Mouse (Mus musculus) T-helper 1 cell (primary cell): Measurements from ENCODE around the gene Myo1g.

Experiments used
- in situ Hi-C: fragments of 300-600 bp; cut with MboI, MseI; formaldehyde crosslinking; loops from one replicate; pipeline ENCODE4 v1.15.1; 2025; ENCODE audit warnings: high pct_unique_total_duplicates

The Myo1g gene

DNA sequence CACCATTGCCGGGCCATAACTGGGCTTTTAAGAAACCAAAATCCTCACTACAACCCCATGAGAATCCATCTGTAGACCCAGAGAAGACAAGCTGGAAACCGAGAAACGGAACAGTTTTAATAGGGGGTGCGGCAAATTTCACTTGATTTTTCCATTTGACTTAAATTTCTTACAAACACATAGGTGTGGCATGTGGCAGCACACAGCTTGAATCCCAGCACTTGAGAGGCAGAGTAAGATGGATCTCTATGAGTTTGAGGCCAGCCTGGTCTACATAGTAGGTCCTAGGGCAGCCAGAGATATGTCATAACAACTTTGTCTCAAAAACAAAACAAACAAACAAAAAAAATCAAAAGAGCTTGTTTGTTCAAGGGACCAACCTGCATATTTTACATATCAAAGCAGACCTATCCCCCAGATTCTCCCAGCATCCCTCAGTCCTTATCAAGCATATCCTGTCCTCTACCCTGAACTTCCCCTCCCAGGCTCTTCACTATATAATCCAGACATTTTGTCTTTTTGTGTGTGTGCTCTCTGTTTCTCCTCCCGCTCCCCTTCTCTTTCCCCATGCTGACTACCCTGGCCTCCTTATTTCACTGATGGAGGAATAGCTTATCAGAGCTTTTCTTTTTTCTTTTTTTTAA, 32.6 kb downstream of the Myo1g start:
- in situ Hi-C loops: no loop called here

DNA sequence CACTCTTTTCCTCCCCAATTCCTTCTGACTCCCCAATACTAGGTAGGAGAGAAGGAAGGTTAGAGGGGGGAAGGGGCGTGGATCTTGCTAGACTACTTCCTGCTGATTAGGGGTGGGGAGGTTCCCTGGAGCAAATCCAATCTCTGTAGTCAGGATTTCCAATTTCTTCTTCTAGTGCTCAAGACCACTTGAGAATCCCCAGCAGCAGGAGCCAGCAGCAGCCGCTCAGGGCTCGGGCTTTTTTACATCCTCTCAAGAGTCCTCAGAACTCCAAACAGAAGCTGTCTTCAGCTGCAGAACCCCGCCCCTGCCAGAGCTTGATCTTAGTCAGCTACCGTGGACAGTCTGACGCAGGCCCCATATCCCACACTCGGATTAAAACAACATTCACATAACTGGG, 33.3 kb downstream of the Myo1g start:
- in situ Hi-C loops: no loop called here

DNA sequence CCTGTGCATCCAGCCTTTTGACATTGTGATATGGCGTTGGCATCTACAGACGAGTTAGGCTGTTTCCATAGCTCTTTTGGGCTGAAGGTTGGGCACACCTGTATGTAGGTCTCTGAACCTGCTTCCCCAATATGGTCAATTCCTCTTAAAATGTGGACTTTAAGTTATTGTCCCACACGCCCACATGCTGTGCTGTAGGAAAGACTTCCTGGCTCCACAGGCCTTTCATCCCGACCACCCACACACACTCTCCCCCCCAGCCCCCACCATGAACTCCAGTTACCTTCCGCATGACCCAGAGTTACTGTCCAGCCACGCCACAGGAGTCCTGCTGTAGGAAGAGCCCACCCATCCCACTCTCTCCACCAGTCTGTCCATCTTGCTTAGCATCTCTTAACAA, 33.8 kb downstream of the Myo1g start:
- in situ Hi-C loops: no loop called here

DNA sequence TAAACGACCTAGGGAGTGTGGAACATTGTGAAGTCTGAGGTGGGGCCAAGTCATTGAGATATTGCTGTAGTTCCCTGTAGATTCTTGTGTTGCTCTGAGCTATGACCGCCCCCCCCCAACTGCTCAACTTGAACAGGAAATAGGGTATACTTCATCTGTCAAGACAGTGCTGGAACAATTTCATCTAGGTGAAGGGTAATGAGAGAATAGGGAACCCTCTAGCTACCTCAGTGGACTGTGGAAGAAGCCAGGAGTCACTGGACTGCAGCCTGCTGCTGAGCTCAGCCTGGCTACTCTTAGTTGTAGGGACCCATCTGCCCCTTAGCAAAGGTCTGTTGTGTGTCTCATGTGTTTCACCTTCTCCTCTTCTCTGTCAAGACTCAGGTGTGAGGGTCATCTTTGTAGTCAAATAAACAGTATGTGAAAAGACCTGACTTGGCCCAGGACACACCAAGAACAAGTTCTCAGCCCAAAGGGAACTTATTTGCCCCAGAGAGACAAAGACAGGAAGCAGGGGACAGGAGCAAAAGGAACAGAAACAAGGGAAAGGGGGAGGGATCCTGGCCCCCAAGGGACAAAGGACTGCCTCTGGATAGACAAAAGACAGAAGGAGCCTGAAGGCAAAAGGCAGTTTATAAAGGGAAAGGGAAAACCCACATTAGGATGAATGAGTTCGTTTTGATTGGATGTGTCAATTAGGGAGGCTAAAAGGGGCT, 36.4 kb downstream of the Myo1g start:
- in situ Hi-C loops: no loop called here

DNA sequence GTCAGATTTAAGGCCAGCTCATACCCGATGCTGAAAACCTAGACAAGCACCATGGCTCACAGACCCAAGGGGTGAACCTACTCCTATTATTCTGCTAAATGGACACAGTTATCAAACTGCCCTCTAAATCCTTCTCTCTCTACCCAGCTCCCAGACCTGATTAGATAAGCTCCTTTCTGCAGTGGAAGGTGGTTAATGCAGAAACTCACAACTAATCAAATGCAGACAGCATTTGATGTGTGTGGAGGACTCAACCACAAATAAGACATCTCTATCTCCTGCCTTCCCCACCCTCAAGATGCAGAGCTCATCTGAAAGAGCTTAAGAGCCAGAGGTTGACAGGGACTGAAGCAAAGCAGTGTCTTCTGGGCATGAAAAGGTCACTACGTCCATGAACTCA, 37.7 kb downstream of the Myo1g start:
- in situ Hi-C loops: no loop called here

DNA sequence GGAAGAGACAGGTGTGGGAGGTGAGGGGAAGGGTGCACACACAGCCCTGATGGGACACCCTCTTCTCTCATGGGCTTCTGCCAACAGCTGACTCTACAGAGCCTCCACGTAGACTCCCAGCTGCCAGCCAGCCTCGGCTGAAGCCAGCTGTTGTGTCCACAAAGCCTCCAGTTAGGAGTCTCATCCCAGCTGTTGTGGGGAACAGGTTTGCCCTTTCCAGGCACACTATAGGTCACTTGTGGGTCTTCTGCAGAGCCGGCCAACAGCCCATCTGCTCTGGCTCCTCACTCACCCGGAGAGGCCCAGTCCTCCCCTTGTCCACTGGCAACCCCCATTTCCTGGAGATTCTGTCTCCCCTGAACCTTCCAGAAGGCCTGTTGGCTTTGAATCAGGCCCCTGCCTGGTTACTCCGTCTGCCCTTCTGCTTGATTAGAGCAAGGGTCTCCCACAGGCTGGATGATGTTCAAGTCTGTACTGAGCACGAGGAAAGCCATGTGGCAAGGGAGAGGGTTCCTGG, 39.0 kb downstream of the Myo1g start:
- in situ Hi-C loops: no loop called here

DNA sequence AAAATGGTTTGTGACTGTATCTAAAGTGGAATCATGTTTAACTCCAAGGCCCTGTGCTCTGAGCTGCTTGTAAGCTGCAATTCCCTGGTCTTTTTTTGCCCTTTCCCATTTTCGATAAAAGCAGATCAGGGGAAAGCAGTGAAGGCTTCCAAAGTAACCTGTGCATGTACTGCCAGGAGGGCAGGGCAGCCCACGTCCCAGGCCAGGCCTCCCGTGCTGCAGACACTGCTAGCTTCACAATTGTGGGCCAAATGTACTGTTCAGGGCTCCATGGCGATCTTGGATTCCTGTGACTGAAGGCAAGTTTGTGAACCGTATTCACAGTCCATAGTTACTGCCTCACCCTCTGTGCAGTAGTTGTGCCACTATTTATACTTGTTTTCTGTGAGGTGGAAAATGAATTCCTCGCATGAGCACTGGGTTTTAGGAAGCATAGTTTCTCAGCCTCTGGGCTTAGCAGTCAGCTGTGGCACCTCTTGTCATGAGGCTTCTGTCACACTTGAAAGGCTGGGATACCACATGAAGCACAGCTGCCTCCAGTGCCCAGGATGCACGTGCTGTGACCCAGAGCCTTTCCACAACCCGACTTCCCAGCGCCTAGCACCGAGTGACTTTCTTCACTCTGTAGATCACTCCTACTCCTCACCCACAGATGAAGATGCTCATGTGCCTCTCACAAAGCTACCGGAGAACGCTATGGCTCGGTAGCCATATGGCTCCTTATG, 39.9 kb downstream of the Myo1g start:
- in situ Hi-C loops: no loop called here

DNA sequence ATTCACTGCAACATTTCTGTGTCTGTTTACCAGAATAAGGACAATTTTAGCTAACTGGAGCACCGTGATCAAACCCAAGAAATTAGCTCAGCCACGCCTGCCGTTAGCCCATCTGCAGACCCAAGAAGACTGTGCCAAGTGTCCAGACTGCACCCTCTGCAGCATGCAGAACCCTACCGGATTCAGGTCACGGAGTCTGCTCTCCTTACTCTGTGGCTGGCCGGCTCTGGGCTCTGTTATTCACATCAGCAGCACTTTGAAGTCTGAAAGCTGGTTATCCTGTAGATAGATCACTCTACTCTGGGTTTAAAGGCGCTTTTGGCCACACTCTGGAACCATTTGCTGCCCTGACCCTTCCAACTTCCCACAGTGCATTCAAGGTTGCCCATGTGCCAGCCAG, 40.6 kb downstream of the Myo1g start:
- in situ Hi-C loops: no loop called here

DNA sequence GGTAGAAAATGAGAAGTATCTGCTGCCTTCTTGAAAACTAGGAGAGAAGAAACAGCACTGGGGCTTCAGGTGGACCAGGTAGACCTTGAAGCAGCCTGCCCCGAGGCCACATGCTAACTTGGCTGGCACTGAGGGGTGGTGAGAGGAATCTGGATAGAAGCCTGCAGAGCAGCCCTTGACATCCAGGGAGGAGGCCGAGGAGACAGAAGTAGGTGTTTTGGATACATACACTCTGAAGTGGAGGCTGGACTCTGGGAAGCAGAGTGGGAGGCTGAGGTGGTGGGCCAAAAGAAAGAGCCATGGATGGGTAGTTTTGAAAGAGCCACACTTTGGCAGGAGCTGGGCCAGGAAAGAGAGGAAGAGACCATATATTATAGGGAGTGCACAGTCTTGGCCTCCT, 41.5 kb downstream of the Myo1g start:
- in situ Hi-C loops: no loop called here

DNA sequence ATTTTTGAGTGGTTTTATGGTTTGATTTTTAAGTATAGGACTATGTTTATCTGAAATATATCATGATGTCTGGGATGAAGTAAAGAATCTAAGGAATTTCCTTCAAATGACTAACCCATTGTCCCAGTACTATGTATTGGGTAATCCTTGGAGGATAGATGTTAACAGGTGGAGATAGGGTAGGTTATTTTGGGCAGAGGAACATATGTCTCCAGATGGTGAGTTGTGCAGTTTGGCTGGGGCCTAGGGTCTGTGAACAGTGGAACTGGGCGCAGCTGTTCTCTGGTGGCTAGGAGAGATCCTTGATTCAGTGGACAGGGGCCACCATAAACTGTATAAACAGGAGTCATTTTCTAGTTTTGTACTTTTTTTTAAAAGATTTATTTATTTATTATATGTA, 43.4 kb downstream of the Myo1g start:
- in situ Hi-C loops: no loop called here

DNA sequence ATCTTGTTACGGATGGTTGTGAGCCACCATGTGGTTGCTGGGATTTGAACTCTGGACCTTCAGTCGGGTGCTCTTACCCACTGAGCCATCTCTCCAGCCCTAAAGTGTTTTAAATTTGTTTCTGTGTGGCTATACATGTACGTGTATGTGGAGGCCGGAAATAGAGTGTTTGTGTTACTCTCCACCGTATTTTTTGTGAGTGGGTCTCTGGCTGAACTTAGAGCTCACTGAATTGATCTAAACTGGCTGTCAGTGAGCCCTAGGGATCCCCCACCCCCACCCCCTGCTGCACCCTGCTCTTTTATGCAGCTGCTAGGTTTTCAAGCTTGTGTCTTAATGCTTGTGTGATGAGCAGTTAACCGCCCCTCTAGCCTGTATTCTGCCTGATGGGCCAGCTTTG, 43.9 kb downstream of the Myo1g start:
- in situ Hi-C loops: no loop called here

DNA sequence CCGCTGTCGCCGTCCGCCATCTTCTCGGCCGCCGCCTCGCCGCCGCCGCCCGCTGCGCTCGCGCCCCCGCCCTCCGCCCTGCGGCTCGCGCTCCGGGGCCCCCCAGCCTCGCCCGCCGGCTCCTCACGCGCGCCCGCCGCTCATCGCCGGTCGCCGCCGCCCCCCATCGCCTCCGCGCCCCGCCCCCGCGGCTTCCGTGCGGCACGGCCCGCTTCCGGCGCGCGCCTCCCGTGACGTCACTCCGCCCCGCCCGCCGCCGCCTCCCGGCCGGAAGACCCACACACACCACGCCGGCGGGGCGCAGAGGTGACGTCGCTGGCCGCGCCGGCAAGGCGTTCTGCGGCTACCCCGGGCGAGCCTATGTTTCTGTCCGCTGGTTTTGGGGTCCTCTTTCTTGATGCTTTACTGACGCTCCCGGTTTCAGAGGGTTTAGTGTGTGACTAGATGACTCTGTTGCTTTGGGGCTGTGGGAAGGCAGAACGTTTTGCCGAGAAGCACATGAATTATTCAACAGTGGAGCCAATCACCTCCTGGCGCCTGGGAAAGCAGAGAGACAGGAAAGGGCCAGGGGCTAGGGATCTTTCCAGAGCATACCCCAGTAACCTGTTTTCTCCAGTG, 44.8 kb downstream of the Myo1g start, which contains the start of gene Purb:
Purb (minus strand) TSS at position 51 of the 618 bp plus-strand sequence.
- in situ Hi-C loops: no loop called here

DNA sequence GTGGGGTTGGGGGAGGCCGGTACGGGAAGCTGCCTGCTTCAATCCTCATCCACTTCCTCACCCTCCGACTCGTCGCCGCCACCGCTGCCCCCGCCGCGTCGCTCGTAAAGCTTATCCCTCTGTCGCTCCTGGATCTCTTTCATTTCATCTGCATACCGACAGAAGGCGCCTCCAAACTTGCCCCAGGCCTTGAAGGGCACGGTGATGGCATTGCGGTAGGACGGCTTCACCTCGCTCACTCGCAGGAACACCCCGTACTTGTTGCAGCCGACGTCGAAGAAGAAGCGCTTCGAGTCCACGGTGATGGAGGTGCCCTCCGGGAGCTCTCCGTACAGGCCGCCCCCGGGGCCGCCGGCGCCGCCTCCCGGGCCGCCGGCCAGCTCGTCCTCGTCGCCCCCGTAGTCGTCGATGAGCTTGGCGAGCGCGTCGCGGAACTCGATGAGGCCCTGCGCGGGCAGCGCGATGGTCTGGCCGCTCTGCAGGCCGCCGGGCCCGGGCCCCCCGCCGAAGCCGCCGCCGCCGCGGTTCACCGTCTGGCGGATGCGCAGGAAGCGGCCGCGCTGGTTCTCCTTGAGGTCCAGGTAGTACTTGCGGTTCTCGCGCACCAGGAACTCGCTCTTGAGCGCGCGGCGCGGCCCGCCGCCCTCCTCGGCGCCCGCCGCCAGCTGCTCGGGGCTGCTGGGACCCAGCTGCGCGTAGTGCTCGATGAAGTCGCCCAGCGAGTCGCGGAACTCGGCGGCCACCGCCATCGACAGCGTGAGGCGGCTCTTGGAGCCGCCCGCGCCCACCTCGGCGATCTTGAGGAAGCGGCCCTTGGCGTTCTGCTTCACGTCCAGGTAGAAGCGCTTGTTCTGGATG, 45.7 kb downstream of the Myo1g start:
- in situ Hi-C loops: no loop called here

DNA sequence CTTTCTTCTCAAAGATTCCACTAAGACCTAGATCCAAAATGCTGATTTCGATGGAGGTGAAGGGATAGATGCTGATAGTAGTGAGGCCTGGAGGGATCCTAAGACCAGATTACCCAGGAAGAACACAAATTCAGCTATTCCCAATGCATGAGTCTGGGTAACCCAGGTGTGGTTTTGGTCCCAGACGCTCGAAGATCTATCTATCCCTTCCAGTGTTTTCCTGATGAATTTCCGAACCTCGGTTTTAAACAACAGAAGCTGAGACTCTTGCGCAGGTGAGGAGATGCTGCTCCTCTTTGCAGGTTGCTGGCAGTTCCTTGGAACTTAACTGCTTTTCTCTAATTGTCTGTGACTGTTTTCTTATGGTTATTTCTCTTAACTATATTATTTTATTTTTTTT, 46.4 kb downstream of the Myo1g start:
- in situ Hi-C loops: no loop called here

DNA sequence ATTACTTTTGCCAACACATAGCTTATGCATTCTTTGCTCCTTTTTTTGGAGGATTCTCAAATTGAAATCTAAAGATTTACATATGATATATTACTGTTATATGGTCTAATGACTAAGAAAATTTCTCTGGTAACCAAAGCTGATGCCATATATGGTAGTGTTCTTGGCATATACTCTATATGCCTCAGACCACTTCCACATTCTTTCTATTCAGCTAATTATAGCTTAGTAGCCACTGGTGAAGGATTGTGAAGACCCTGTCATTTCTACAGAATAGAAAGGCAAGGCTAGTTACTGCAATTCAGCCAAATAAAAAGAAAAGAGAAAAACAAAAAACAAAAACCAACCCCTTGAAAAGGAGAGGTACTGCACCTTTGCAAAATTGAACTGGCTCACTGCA, 48.7 kb downstream of the Myo1g start:
- in situ Hi-C loops: no loop called here

DNA sequence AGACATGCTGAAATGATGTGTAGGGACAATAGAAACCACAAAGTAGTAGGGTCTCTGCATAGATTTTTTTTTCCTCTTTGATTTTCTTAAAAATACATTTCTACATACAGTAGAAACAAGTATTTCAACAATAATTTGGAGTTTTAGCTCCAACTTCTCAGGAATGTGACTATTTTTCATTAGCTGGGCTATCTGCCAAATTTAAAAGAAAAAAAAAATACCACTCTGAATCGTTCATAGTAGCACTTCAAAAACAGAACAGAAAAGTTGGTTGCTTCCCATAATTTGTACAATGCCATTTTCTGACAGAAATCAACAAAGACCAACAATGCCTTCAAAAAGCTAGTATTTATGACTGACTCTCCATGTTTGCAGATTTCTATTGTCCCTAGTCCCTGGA, 49.3 kb downstream of the Myo1g start:
- in situ Hi-C loops: no loop called here

DNA sequence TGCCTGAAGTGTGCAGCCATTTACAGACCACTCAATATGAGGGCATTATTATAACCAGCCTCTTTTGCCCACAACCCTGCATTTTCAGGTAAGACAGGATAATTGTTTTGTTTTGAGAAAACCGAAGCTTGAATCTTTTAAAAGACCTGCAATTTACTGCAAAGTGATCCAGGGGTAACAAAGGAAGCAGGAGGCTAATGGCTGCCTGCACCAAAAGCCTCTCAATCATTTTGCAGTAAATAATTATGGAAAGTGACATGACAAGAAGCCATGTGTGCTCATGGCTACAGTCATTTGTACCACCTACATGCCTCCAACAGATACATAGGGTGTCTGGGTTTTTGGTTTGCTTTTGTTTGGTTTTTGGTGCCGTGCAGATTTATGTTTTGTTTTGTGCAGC, 49.7 kb downstream of the Myo1g start:
- in situ Hi-C loops: no loop called here

DNA sequence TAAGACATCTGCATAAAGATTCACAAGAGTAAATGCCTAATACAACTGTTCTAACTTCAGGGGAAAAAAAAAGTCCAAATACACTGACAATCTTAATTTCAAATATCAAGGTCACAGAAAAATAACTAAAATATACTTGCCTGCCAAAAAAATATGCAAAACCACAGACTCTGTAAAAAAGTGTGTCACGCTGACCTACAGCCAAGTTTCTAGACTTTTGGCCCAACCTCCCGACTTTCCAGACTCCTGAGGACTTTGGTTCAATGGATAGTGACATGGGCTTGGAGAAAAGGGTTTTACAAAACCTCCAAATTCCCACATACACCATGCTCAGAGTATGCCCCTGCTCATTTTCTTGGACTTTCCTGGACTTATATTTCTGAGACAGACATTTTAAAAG, 52.2 kb downstream of the Myo1g start:
- in situ Hi-C loops: no loop called here

DNA sequence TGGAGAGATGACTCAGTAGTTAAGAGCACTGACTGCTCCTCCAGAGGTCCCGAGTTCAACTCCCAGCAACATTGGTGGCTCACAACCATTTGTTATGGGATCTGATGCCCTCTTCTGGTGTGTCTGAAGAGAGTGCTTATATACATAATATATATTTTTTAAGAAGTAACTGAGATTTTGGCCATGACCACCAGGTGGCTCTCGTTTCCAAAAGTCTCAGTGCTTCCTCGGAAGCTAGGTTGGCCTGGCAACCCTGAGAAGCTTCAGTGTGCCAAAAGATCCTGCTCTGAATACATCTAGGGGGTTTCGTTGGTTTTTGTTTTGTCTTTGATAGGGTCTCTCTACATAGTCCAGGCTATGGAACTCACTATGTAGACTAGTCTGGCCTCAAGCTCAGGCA, 55.6 kb downstream of the Myo1g start:
- in situ Hi-C loops: no loop called here

DNA sequence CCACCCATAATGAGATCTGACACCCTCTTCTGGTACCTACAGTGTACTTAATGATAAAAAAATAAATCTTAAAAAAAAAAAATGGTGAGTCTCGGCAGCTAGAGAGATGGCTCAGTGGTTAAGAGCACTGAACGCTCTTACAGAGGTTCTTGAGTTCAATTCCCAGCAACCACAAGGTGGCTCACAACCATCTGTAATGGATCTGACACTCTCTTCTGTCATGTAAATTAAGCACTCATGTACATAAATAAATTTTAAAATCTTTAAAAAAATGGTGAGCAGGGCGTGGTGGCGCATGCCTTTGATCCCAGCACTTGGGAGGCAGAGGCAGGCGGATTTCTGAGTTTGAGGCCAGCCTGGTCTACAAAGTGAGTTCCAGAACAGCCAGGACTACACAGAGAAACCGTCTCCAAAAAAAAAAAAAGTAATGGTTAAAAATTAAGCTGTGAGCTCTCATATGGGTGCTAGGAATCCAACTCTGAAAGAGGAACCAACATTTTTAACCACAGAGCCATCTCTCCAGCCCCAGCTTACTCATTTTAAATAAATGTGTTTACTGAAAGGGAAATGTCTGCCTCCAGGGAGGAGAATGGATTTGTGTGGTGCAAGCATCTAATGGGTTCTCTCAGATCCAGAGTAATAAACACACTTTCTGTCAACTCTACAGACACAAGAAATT, 57.5 kb downstream of the Myo1g start:
- in situ Hi-C loops: loop anchor here (5.0 kb wide), 1 partner anchor 44 kb away; no protein-coding TSS in a partner anchor
